Mouse (Mus musculus) myocyte (in vitro differentiated cells): Measurements from ENCODE around the gene Lamtor2. TPM values are rescaled to one million over a fixed set of nuclear protein-coding genes. Genes with fewer than 3 reads are reported as not detected.
A peak's percentile ranks its signal among the peaks of the same experiment; 100 is the strongest.

ENCODE experiments used
- H3K27me3 ChIP-seq: one replicate; pipeline ENCODE4 v1.6.1; 2011; ENCODE audit not compliant: control insufficient read depth, insufficient read depth, insufficient read length
- H3K36me3 ChIP-seq: one replicate; pipeline ENCODE4 v1.6.1; 2011; ENCODE audit not compliant: control insufficient read depth, insufficient read depth
- H3K4me2 ChIP-seq: one replicate; pipeline ENCODE4 v1.6.1; 2011; ENCODE audit warnings: low read depth, control low read depth
- H3K4me3 ChIP-seq: one replicate; pipeline ENCODE4 v1.5.1; 2011; ENCODE audit warnings: mild to moderate bottlenecking, control low read depth, moderate library complexity
- H3K79me2 ChIP-seq: one replicate; pipeline ENCODE4 v1.6.1; 2011; ENCODE audit not compliant: control insufficient read depth, insufficient read depth
- H3ac ChIP-seq: one replicate; pipeline ENCODE4 v1.6.1; 2011; ENCODE audit not compliant: control insufficient read depth, insufficient read length
- CEBPB ChIP-seq: IDR thresholded peaks from 2 replicates; pipeline ENCODE4 v1.6.1; 2011; ENCODE audit warnings: mild to moderate bottlenecking, moderate library complexity; ENCODE audit not compliant: poor library complexity, insufficient read depth, severe bottlenecking
- E2F4 ChIP-seq: IDR thresholded peaks from one replicate; pipeline ENCODE4 v1.6.1; 2011; ENCODE audit warnings: mild to moderate bottlenecking, control low read depth, moderate library complexity; ENCODE audit not compliant: insufficient read depth
- MYOD1 ChIP-seq, 3 experiments: IDR thresholded peaks; one replicate each; pipeline ENCODE4 v1.6.1; 2011; ENCODE audit warnings: control low read depth in 2 of 3, low read depth in 2 of 3, mild to moderate bottlenecking in 2 of 3, moderate library complexity in 1 of 3; ENCODE audit not compliant: insufficient read length in 2 of 3, control insufficient read depth in 1 of 3
- MYOG ChIP-seq, 3 experiments: IDR thresholded peaks; one replicate each; pipeline ENCODE4 v1.6.1; 2011; ENCODE audit warnings: control low read depth in 2 of 3, low read depth in 2 of 3, mild to moderate bottlenecking in 2 of 3; ENCODE audit not compliant: insufficient read length in 2 of 3, control insufficient read depth in 1 of 3, insufficient read depth in 1 of 3
- POLR2A ChIP-seq: IDR thresholded peaks from one replicate; pipeline ENCODE4 v1.6.1; 2011; ENCODE audit warnings: low read depth, mild to moderate bottlenecking, control low read depth, moderate library complexity; ENCODE audit not compliant: insufficient read length
- POLR2AphosphoS2 ChIP-seq: IDR thresholded peaks from one replicate; pipeline ENCODE4 v1.6.1; 2011; ENCODE audit warnings: low read depth, control low read depth; ENCODE audit not compliant: insufficient read length
- SRF ChIP-seq: IDR thresholded peaks from one replicate; pipeline ENCODE4 v1.6.1; 2011; ENCODE audit warnings: low read depth; ENCODE audit not compliant: control insufficient read depth, insufficient read length
- TCF12 ChIP-seq: IDR thresholded peaks from one replicate; pipeline ENCODE4 v1.6.1; 2011; ENCODE audit warnings: mild to moderate bottlenecking, control low read depth; ENCODE audit not compliant: poor library complexity, insufficient read depth, severe bottlenecking
- TCF3 ChIP-seq: IDR thresholded peaks from one replicate; pipeline ENCODE4 v1.6.1; 2011; ENCODE audit warnings: low read depth, control low read depth; ENCODE audit not compliant: insufficient read length
- USF1 ChIP-seq: IDR thresholded peaks from one replicate; pipeline ENCODE4 v1.6.1; 2011; ENCODE audit warnings: low read depth, mild to moderate bottlenecking, control low read depth, moderate library complexity
- polyA plus RNA-seq: library from polyadenylated mRNA; unstranded; fragments of >200 nt; fragmentation: generic; extraction: Trizol; gene quantifications from one replicate; pipeline ENCODE4 v1.2.1, GENCODE M21; 2012; ENCODE audit warnings: missing spikeins

Gene Lamtor2
- polyA plus RNA-seq, 1 experiment: 165 TPM

DNA sequence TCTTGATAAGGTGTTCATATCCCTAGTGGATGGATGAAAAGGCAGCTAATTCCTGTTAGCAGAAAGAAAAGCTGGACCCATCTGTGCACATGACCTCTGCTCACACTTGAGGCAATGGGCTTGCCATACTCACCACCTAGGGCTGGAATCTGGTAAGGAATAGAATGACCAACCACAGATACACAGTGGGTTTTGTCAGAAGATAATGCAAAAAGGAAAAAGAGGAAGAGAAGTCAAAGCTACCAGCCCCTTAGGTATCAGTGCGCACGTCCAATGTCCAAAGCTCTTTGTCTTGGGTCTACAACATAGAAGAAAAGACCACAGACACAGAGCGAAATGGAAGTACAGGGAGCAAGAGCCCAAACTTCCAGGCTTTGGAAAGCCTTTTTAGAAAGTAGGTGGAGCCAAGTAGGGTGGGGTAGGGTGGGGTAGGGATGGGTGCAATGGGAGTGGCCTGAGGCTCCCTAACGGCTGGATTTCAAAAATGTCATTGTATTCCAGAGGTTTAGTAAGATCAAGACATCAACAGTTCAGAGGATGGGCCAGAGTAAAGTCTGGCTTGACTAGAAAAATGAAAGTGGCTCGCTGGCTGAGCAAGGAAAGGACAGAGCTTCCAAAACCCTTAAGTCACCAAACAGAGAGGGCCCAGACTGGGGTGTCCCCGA, 51.4 kb downstream of the Lamtor2 start:
- Histone ChIP-seq H3ac (peak overlapping the region; percentile 75), H3K36me3 (peaks cover 18% of the 10 kb centered on the region), H3K27me3 (no peaks in the 10 kb centered on the region), H3K79me2 (peaks cover 64% of the 10 kb centered on the region), H3K4me2 (peak overlapping the region; percentile 86), H3K4me3 (peak overlapping the region; percentile 100)
- TF ChIP-seq USF1: no peak
- no peak for TF ChIP-seq SRF
- TF ChIP-seq POLR2A: peak; percentile 7
- no peak for TF ChIP-seq POLR2AphosphoS2

DNA sequence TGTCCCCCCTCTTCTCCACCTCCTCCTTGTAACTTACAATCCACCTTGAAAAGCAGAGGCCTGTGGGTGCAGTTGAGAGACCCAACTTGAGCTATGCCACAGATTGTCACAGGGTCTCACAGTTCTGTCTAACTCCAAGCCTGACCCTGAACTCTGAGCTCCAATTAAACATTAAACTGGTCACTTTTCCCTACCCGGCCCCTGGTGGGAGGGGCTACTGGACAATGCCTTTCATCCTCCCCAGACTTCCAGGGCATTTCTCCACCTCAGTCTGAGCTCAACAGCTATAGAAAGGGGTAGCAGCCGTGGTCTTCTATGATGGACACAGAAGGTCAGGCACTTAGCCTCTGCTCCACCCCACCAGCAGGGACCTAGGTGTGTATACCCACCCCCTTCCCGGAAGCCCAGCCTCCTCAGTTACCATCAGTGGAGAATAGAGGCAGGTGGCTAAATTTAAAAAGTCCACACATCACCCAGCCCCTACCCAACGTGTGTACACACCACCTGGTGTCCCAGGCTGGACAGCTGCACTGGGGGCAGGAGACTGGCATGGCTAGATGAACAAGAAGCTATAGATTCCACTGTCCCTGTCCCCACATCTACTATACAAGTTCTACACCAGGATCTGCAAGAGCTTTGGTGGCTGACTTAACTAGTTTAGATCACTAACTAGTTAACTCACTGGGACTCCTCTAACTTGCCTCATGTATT, 52.1 kb downstream of the Lamtor2 start:
- peak overlapping the region; percentile 86 for H3K4me2 ChIP-seq
- H3K79me2 ChIP-seq: peaks cover 71% of the 10 kb centered on the region
- H3ac ChIP-seq: peak overlapping the region; percentile 75
- no peaks in the 10 kb centered on the region for H3K27me3 ChIP-seq
- peaks cover 24% of the 10 kb centered on the region for H3K36me3 ChIP-seq
- H3K4me3 ChIP-seq: peak overlapping the region; percentile 100
- peak; percentile 80 to 97 (median 88) for TF ChIP-seq MYOG (IDR thresholded peaks at IDR 0.05; ENCODE audit: control insufficient read depth in 1 of 3, insufficient read depth in 1 of 3, insufficient read length in 2 of 3, low read depth in 2 of 3)
- peak; percentile 44 to 96 (median 95) for TF ChIP-seq MYOD1 (IDR thresholded peaks at IDR 0.05; ENCODE audit: control insufficient read depth in 1 of 3, insufficient read length in 2 of 3, low read depth in 2 of 3)
- TF ChIP-seq POLR2A: peak; percentile 47
- TF ChIP-seq POLR2AphosphoS2: peak; percentile 71
- no peak for TF ChIP-seq E2F4
- no peak for TF ChIP-seq CEBPB
- TF ChIP-seq TCF12: peak; percentile 86
- peak; percentile 86 for TF ChIP-seq TCF3

GRCm38 (mm10) chr3:88500087-88500486, 52.8 kb downstream of the Lamtor2 start:
- peaks cover 78% of the 10 kb centered on the region for H3K79me2 ChIP-seq
- peak overlapping the region; percentile 100 for H3K4me3 ChIP-seq
- peaks cover 25% of the 10 kb centered on the region for H3K36me3 ChIP-seq
- peak overlapping the region; percentile 96 for H3K4me2 ChIP-seq
- no peaks in the 10 kb centered on the region for H3K27me3 ChIP-seq
- peak overlapping the region; percentile 75 for H3ac ChIP-seq
- TF ChIP-seq USF1: no peak
- TF ChIP-seq TCF3: peak; percentile 65
- peak; percentile 85 to 99 (median 95) for TF ChIP-seq MYOD1 (IDR thresholded peaks at IDR 0.05; ENCODE audit: control insufficient read depth in 1 of 3, insufficient read length in 2 of 3, low read depth in 2 of 3)
- TF ChIP-seq POLR2AphosphoS2: peak; percentile 80
- TF ChIP-seq CEBPB: no peak
- peak; percentile 86 to 99 (median 98) for TF ChIP-seq MYOG (IDR thresholded peaks at IDR 0.05; ENCODE audit: control insufficient read depth in 1 of 3, insufficient read depth in 1 of 3, insufficient read length in 2 of 3, low read depth in 2 of 3)
- peak; percentile 62 for TF ChIP-seq POLR2A
- peak; percentile 77 for TF ChIP-seq TCF12
- no peak for TF ChIP-seq E2F4

Other genes starting within 250 kb of the Lamtor2 start
- 171 TPM for gene Glmp, start 228.1 kb downstream of the Lamtor2 start, polyA plus RNA-seq
- 2.3 TPM for gene Tmem79, start 216.9 kb downstream of the Lamtor2 start, polyA plus RNA-seq
- gene Smg5, start 216.8 kb downstream of the Lamtor2 start, polyA plus RNA-seq: 53.5 TPM
- not detected for gene Paqr6, start 188.5 kb downstream of the Lamtor2 start, polyA plus RNA-seq
- gene Bglap3, start 180.3 kb downstream of the Lamtor2 start, polyA plus RNA-seq: 0.95 TPM
- 6.6 TPM for gene Bglap2, start 174.4 kb downstream of the Lamtor2 start, polyA plus RNA-seq
- 0.34 TPM for gene Bglap, start 168.6 kb downstream of the Lamtor2 start, polyA plus RNA-seq
- gene Pmf1, start 142.7 kb downstream of the Lamtor2 start, polyA plus RNA-seq: 59.0 TPM
- 19.3 TPM for gene Slc25a44, start 127.9 kb downstream of the Lamtor2 start, polyA plus RNA-seq
- 0.35 TPM for gene Sema4a, start 91.9 kb downstream of the Lamtor2 start, polyA plus RNA-seq
- gene Lmna, start 43.1 kb downstream of the Lamtor2 start, polyA plus RNA-seq: 954 TPM
- 8.1 TPM for gene Mex3a, start 20.7 kb downstream of the Lamtor2 start, polyA plus RNA-seq
- 0.13 TPM for gene Rab25, start 4.8 kb downstream of the Lamtor2 start, polyA plus RNA-seq
- 44.9 TPM for gene Ubqln4, start 684 bp upstream of the Lamtor2 start, polyA plus RNA-seq
- gene Ssr2, start 22.8 kb upstream of the Lamtor2 start, polyA plus RNA-seq: 294 TPM
- gene Arhgef2, start 52.9 kb upstream of the Lamtor2 start, polyA plus RNA-seq: 361 TPM
- not detected for gene Rxfp4, start 100.1 kb upstream of the Lamtor2 start, polyA plus RNA-seq
- 17.2 TPM for gene Khdc4, start 132.7 kb upstream of the Lamtor2 start, polyA plus RNA-seq
- gene Rit1, start 163.8 kb upstream of the Lamtor2 start, polyA plus RNA-seq: 62.3 TPM
- gene Syt11, start 222.1 kb upstream of the Lamtor2 start, polyA plus RNA-seq: 3.1 TPM